ENCODE assay signal across 29 mouse cellular contexts in genomic region chr4:41377567-41377966, GRCm38 (mm10). TPM values are rescaled to one million over a fixed set of nuclear protein-coding genes. Genes with fewer than 3 reads are reported as not detected.
DNase-seq lines count a peak whose midpoint lies in the region; ATAC-seq and TF ChIP-seq lines count a peak whose summit lies in the region.
"Had no signal": no experiment of that assay in that cellular context is flagged by ENCODE, and none has a peak within 500 bp of the region (broad histone marks: within the 10 kb centered on the region; RNA-seq: fewer than 3 reads in every experiment).

No protein-coding gene starts in this region.

- DNase-seq in midbrain, embryonic 11.5 days (ENCODE audit: low spot score, missing footprints): peak; percentile 14
- DNase-seq in CH12.LX (ENCODE audit: extremely low read depth): peak; percentile 80
- peak; percentile 78 for DNase-seq in splenic B cell, adult 2 months (ENCODE audit: low read depth, low spot score)
- no peak for DNase-seq in left cerebral cortex, postnatal 36 days (ENCODE audit: low spot score in 2 of 2)
- DNase-seq in adrenal gland, adult 2 months: no peak
- DNase-seq: adrenal gland, postnatal 36 days; cerebellum, adult 11-12 months; cerebellum, postnatal 14 days; embryo, embryonic 11 days; gastrocnemius, adult 2 months; kidney, adult 9 months; kidney, postnatal 25 days; left cerebral cortex, postnatal 4 days; right cerebral cortex, adult 18-20 months; right cerebral cortex, postnatal 4 days; thymus, postnatal 14 days had no signal

- H3K36me3 ChIP-seq in midbrain, embryonic 11.5 days (ENCODE audit: control insufficient read depth, insufficient read depth, low read length): peaks cover 24% of the 10 kb centered on the region
- H3K36me3 ChIP-seq in midbrain, embryonic 13.5 days: peaks cover 74% of the 10 kb centered on the region
- peaks cover 41 to 79% of the 10 kb centered on the region in 2 experiments for H3K36me3 ChIP-seq in CH12.LX (replicated peaks in 1 of 2; ENCODE audit: control insufficient read depth in 1 of 2, insufficient read depth in 1 of 2, low read length in 1 of 2)
- peaks cover 6% of the 10 kb centered on the region for H3K36me3 ChIP-seq in splenic B cell, adult 2 months (ENCODE audit: control insufficient read depth, insufficient read depth, low read length, poor library complexity, severe bottlenecking)

- TF ChIP-seq CTCF in CH12.LX (conservative IDR thresholded peaks at IDR 0.05 in 1 of 2, IDR thresholded peaks at IDR 0.05 in 1 of 2; ENCODE audit: low read depth in 2 of 2, low read length in 2 of 2): no peak

- TF ChIP-seq POLR2A in CH12.LX (IDR thresholded peaks at IDR 0.05; ENCODE audit: low read depth, low read length): no peak

- H3K4me1 ChIP-seq in midbrain, embryonic 11.5 days (ENCODE audit: control insufficient read depth, insufficient read depth, low read length): no peaks in the 10 kb centered on the region
- no peaks in the 10 kb centered on the region for H3K4me1 ChIP-seq in midbrain, embryonic 13.5 days (replicated peaks)
- H3K4me1 ChIP-seq in CH12.LX (ENCODE audit: control insufficient read depth in 1 of 2, insufficient read depth in 2 of 2): peaks cover 10 to 22% of the 10 kb centered on the region in 2 experiments; a peak in 3 of 4 replicates
- H3K4me1 ChIP-seq: embryonic facial prominence, embryonic 13.5 days; heart, embryonic 10.5 days; hindbrain, embryonic 10.5 days; intestine, embryonic 15.5 days; limb, embryonic 15.5 days had no signal

- H3K9ac ChIP-seq in midbrain, embryonic 11.5 days (ENCODE audit: low read length): no peak overlapping the region
- H3K9ac ChIP-seq in midbrain, embryonic 13.5 days (replicated peaks): no peak overlapping the region
- H3K9ac ChIP-seq in CH12.LX (ENCODE audit: insufficient read depth, low read depth): no peak overlapping the region
- H3K9ac ChIP-seq: embryonic facial prominence, embryonic 13.5 days; intestine, embryonic 15.5 days; limb, embryonic 15.5 days; liver, embryonic 15.5 days had no signal

- H3K27me3 ChIP-seq in midbrain, embryonic 11.5 days (ENCODE audit: control insufficient read depth, insufficient read depth, low read length): no peaks in the 10 kb centered on the region
- H3K27me3 ChIP-seq in midbrain, embryonic 13.5 days: no peaks in the 10 kb centered on the region
- no peaks in the 10 kb centered on the region for H3K27me3 ChIP-seq in CH12.LX (replicated peaks)
- H3K27me3 ChIP-seq in splenic B cell, adult 2 months (ENCODE audit: control insufficient read depth, insufficient read depth, low read length, poor library complexity, severe bottlenecking): no peaks in the 10 kb centered on the region
- H3K27me3 ChIP-seq: embryonic facial prominence, embryonic 13.5 days; intestine, embryonic 15.5 days; limb, embryonic 15.5 days; liver, embryonic 15.5 days had no signal

- H3K4me2 ChIP-seq in midbrain, embryonic 11.5 days: no peak overlapping the region
- no peak overlapping the region for H3K4me2 ChIP-seq in midbrain, embryonic 13.5 days (replicated peaks)
- H3K4me2 ChIP-seq in CH12.LX (ENCODE audit: insufficient read depth, low read depth, poor library complexity, severe bottlenecking): peak overlapping the region; percentile 35
- H3K4me2 ChIP-seq: embryonic facial prominence, embryonic 13.5 days; intestine, embryonic 15.5 days; limb, embryonic 15.5 days; liver, embryonic 15.5 days had no signal

- peak; percentile 86 for TF ChIP-seq EP300 in CH12.LX (IDR thresholded peaks at IDR 0.05; ENCODE audit: low read length)

- no peak overlapping the region for H3K4me3 ChIP-seq in midbrain, embryonic 11.5 days (ENCODE audit: low read depth, low read length)
- no peak overlapping the region for H3K4me3 ChIP-seq in midbrain, embryonic 13.5 days (replicated peaks)
- H3K4me3 ChIP-seq in CH12.LX (replicated peaks in 1 of 3; ENCODE audit: low read depth in 2 of 3, low read length in 2 of 3, poor library complexity in 1 of 3): no peak overlapping the region
- H3K4me3 ChIP-seq: embryonic facial prominence, embryonic 13.5 days; erythroblast, embryonic 14.5 days; gastrocnemius, adult 2 months; heart, embryonic 10.5 days; hindbrain, embryonic 10.5 days; intestine, embryonic 15.5 days; left cerebral cortex, adult 2 months; limb, embryonic 15.5 days; liver, embryonic 15.5 days had no signal

- in situ Hi-C loops in CH12.LX (cut with MboI; ENCODE audit: low pct_ligation_motif_present, low pct_unique_long_range_greater_than_20kb, low sequenced_read_pairs): loop anchor here (5.0 kb wide), 1 partner anchor 75 kb away; no protein-coding TSS in a partner anchor

- no peak for ATAC-seq in midbrain, embryonic 11.5 days (ENCODE audit: low FRiP score)
- no peak for ATAC-seq in midbrain, embryonic 13.5 days
- peak; percentile 80 to 81; a peak in 3 of 4 replicates for ATAC-seq in hematopoietic stem cell, adult 5-6 weeks (replicated peaks in 1 of 2; ENCODE audit: insufficient read depth in 1 of 2, low FRiP score in 2 of 2, low TSS enrichment in 1 of 2, low read depth in 1 of 2, poor library complexity in 2 of 2, severe bottlenecking in 2 of 2)
- ATAC-seq: forebrain, embryonic 14.5 days; hindbrain, embryonic 16.5 days; intestine, embryonic 15.5 days; midbrain, embryonic 16.5 days had no signal

- no peaks in the 10 kb centered on the region for H3K9me3 ChIP-seq in midbrain, embryonic 11.5 days (ENCODE audit: control insufficient read depth, low read length)
- no peaks in the 10 kb centered on the region for H3K9me3 ChIP-seq in midbrain, embryonic 13.5 days
- H3K9me3 ChIP-seq in CH12.LX (replicated peaks; ENCODE audit: low read length): no peaks in the 10 kb centered on the region
- H3K9me3 ChIP-seq: embryonic facial prominence, embryonic 13.5 days; heart, embryonic 10.5 days; hindbrain, embryonic 10.5 days; intestine, embryonic 15.5 days; limb, embryonic 15.5 days; liver, embryonic 15.5 days had no signal

- no peak for TF ChIP-seq RAD21 in CH12.LX (IDR thresholded peaks at IDR 0.05; ENCODE audit: low read depth, low read length)

- dilution Hi-C loops in CH12.LX (cut with MboI; ENCODE audit: extremely low pct_ligation_motif_present, extremely low pct_unique_long_range_greater_than_20kb, low sequenced_read_pairs): no loop called here

- H3K27ac ChIP-seq in midbrain, embryonic 11.5 days (ENCODE audit: low read depth, low read length): no peak overlapping the region
- H3K27ac ChIP-seq in midbrain, embryonic 13.5 days: no peak overlapping the region
- peak overlapping the region; percentile 70 for H3K27ac ChIP-seq in CH12.LX (ENCODE audit: insufficient read depth, low read depth)
- H3K27ac ChIP-seq: embryonic facial prominence, embryonic 13.5 days; gastrocnemius, adult 2 months; heart, embryonic 10.5 days; hindbrain, embryonic 10.5 days; intestine, embryonic 15.5 days; left cerebral cortex, adult 2 months; limb, embryonic 15.5 days; liver, embryonic 15.5 days had no signal

- H3K79me2 ChIP-seq in CH12.LX (replicated peaks; ENCODE audit: control insufficient read depth, extremely low read depth, insufficient read depth, poor library complexity, severe bottlenecking): peaks cover 8% of the 10 kb centered on the region

- intact Hi-C loops in left cerebral cortex, postnatal 36 days (cut with DNase I): no loop called here

TF ChIP-seq in CH12.LX, 34 proteins besides CTCF, POLR2A, EP300 and RAD21:
- TF ChIP-seq MAX (IDR thresholded peaks at IDR 0.05; ENCODE audit: low read length) (peak; percentile 25; the same call in 1 of the 2 replicates), RCOR1 (conservative IDR thresholded peaks at IDR 0.05; ENCODE audit: low read depth, low read length) (no peak), ZNF384 (IDR thresholded peaks at IDR 0.05; ENCODE audit: low read depth, low read length) (no peak), NELFE (IDR thresholded peaks at IDR 0.05; ENCODE audit: low read depth, low read length) (no peak), MXI1 (IDR thresholded peaks at IDR 0.05; ENCODE audit: low read depth, low read length) (peak; percentile 43; the same call in 1 of the 2 replicates), CHD1 (IDR thresholded peaks at IDR 0.05; ENCODE audit: low read depth, low read length) (no peak), ZMIZ1 (IDR thresholded peaks at IDR 0.05; ENCODE audit: low read depth, low read length) (no peak), MEF2A (IDR thresholded peaks at IDR 0.05; ENCODE audit: borderline replicate concordance, low read depth, low read length) (no peak), ETS1 (conservative IDR thresholded peaks at IDR 0.05; ENCODE audit: low read depth, low read length) (peak; percentile 73), GABPA (IDR thresholded peaks at IDR 0.05; ENCODE audit: insufficient replicate concordance, low read depth, low read length) (no peak), ZC3H11A (IDR thresholded peaks at IDR 0.05; ENCODE audit: low read depth, low read length) (no peak), BHLHE40 (IDR thresholded peaks at IDR 0.05; ENCODE audit: low read depth, low read length) (peak; percentile 92), MYC (IDR thresholded peaks at IDR 0.05; ENCODE audit: low read depth, low read length) (peak; percentile 59; the same call in 1 of the 2 replicates), IRF4 (IDR thresholded peaks at IDR 0.05; ENCODE audit: low read depth, low read length) (peak; percentile 90), HCFC1 (IDR thresholded peaks at IDR 0.05; ENCODE audit: low read depth, low read length) (peak; percentile 30; the same call in 1 of the 2 replicates), USF2 (conservative IDR thresholded peaks at IDR 0.05; ENCODE audit: low read depth, low read length) (no peak), PAX5 (IDR thresholded peaks at IDR 0.05; ENCODE audit: low read length) (no peak), SIN3A (IDR thresholded peaks at IDR 0.05; ENCODE audit: low read length) (peak; percentile 52; the same call in 1 of the 2 replicates)

RNA-seq across cellular contexts. Expression of gene Ubap1, which starts 28.8 kb away (rescaled TPM):
- polyA plus RNA-seq in midbrain, embryonic 11.5 days (2014; fragmentation: Nextera tagmentation; extraction: Ambion mirVana): 98.0 and 99.5 TPM in 2 replicates
- 74.5 and 76.9 TPM in 2 replicates for polyA plus RNA-seq in midbrain, embryonic 13.5 days (2015; fragmentation: Nextera tagmentation; extraction: Ambion mirVana)
- total RNA-seq in CH12.LX (2012; rRNA removed) (11.5 and 17.0 TPM in 2 replicates), CH12.LX (2014; rRNA removed) (14.0 and 17.5 TPM in 2 replicates)
- polyA plus RNA-seq in CH12.LX (2012; ENCODE audit: insufficient read length, low read depth): 22.3 and 28.0 TPM in 2 replicates
- 37.3 and 44.5 TPM in 2 replicates for total RNA-seq in hematopoietic stem cell, adult 5-6 weeks (2017)
- total RNA-seq in left cerebral cortex, postnatal 36 days (2021): 10 to 100 TPM; 50.0 to 53.9 TPM
- 10 to 100 TPM; 50.2 to 59.9 TPM for total RNA-seq in adrenal gland, adult 2 months (2021)
- 13.9 and 16.0 TPM in 2 replicates for polyA plus RNA-seq in adrenal gland, adult 2 months (2012; rRNA removed)

Comparison
In these comparisons a context has a peak if more than half of its experiments do, and no peak if none do; other contexts are left out.
1. ATAC-seq: peak in hematopoietic stem cell, adult 5-6 weeks (2 of 2); none in midbrain, embryonic 11.5 days (single experiment) and midbrain, embryonic 13.5 days (single experiment).
2. DNase-seq: peak in midbrain, embryonic 11.5 days (single experiment), CH12.LX (single experiment) and splenic B cell, adult 2 months (single experiment); none in left cerebral cortex, postnatal 36 days (0 of 2) and adrenal gland, adult 2 months (single experiment).